Comparison of ENCODE assay signal across 9 mouse cellular contexts in genomic region chr12:49384876-49385630, GRCm38 (mm10). TPM values are rescaled to one million over a fixed set of nuclear protein-coding genes. Genes with fewer than 3 reads are reported as not detected.
DNase-seq lines count a peak whose midpoint lies in the region; ATAC-seq lines count a peak whose summit lies in the region.
"Had no signal": no experiment of that assay in that cellular context is flagged by ENCODE, and none has a peak within 500 bp of the region (broad histone marks: within the 10 kb centered on the region; RNA-seq: fewer than 3 reads in every experiment).

Gm43517 (plus strand) TSS chr12:49385174.

- H3K36me3 ChIP-seq in kidney, embryonic 16.5 days (ENCODE audit: insufficient read depth, low read length) = no peaks in the 10 kb centered on the region
- no peaks in the 10 kb centered on the region for H3K36me3 ChIP-seq in hindbrain, embryonic 16.5 days (ENCODE audit: control insufficient read depth, insufficient read depth, low read length)
- no peaks in the 10 kb centered on the region for H3K36me3 ChIP-seq in liver, embryonic 13.5 days
- H3K36me3 ChIP-seq in stomach, embryonic 15.5 days = no peaks in the 10 kb centered on the region

- ATAC-seq in kidney, embryonic 16.5 days (ENCODE audit: low FRiP score, low TSS enrichment) = peak; percentile 63
- ATAC-seq in hindbrain, embryonic 16.5 days = peak; percentile 30; the same call in 1 of the 2 replicates
- ATAC-seq in liver, embryonic 13.5 days (ENCODE audit: low read depth) = no peak
- ATAC-seq in stomach, embryonic 15.5 days (ENCODE audit: insufficient read depth, low FRiP score, low read depth) = 0 out of 2 replicates have a peak, but pooled peaks have one; percentile 58

- no peak within 1 kb of the TSS for H3K9ac ChIP-seq in kidney, embryonic 16.5 days (replicated peaks; ENCODE audit: low read length)
- no peak within 1 kb of the TSS; the same call in 1 of the 2 replicates for H3K9ac ChIP-seq in hindbrain, embryonic 16.5 days (ENCODE audit: low read depth, low read length)
- H3K9ac ChIP-seq in liver, embryonic 13.5 days = no peak within 1 kb of the TSS
- no peak within 1 kb of the TSS for H3K9ac ChIP-seq in stomach, embryonic 15.5 days

- peak within 1 kb of the TSS; percentile 48 for H3K4me2 ChIP-seq in kidney, embryonic 16.5 days (replicated peaks; ENCODE audit: low read depth, low read length)
- H3K4me2 ChIP-seq in hindbrain, embryonic 16.5 days (ENCODE audit: low read length) = peak within 1 kb of the TSS; percentile 35; the same call in 1 of the 2 replicates
- peak within 1 kb of the TSS; percentile 41 for H3K4me2 ChIP-seq in liver, embryonic 13.5 days
- peak within 1 kb of the TSS; percentile 53 for H3K4me2 ChIP-seq in stomach, embryonic 15.5 days

- H3K9me3 ChIP-seq in kidney, embryonic 16.5 days (ENCODE audit: low read length) = no peaks in the 10 kb centered on the region
- H3K9me3 ChIP-seq in hindbrain, embryonic 16.5 days (ENCODE audit: control insufficient read depth, low read length) = peaks cover 6% of the 10 kb centered on the region
- no peaks in the 10 kb centered on the region for H3K9me3 ChIP-seq in liver, embryonic 13.5 days (replicated peaks)
- no peaks in the 10 kb centered on the region for H3K9me3 ChIP-seq in stomach, embryonic 15.5 days

- no peak within 1 kb of the TSS for H3K27ac ChIP-seq in kidney, embryonic 16.5 days (ENCODE audit: low read length)
- H3K27ac ChIP-seq in hindbrain, embryonic 16.5 days (ENCODE audit: low read depth, low read length) = no peak within 1 kb of the TSS
- H3K27ac ChIP-seq in liver, embryonic 13.5 days = no peak within 1 kb of the TSS
- no peak within 1 kb of the TSS for H3K27ac ChIP-seq in stomach, embryonic 15.5 days

- no peak for DNase-seq in kidney, adult 18-20 months
- peak; percentile 57 for DNase-seq in embryo, embryonic 10 days (ENCODE audit: low spot score)
- DNase-seq in liver, embryonic 13.5 days = no peak
- no peak for DNase-seq in adrenal gland, postnatal 10 days
- no peak for DNase-seq in B cell, adult 2 months

- H3K4me3 ChIP-seq in kidney, embryonic 16.5 days (ENCODE audit: low read length) = peak within 1 kb of the TSS; percentile 40
- H3K4me3 ChIP-seq in hindbrain, embryonic 16.5 days (ENCODE audit: low read length) = peak within 1 kb of the TSS; percentile 26
- H3K4me3 ChIP-seq in liver, embryonic 13.5 days (replicated peaks) = peak within 1 kb of the TSS; percentile 36
- peak within 1 kb of the TSS; percentile 35 for H3K4me3 ChIP-seq in stomach, embryonic 15.5 days (replicated peaks)

- peaks cover 72% of the 10 kb centered on the region for H3K27me3 ChIP-seq in kidney, embryonic 16.5 days (ENCODE audit: insufficient read depth, low read length)
- peaks cover 44% of the 10 kb centered on the region for H3K27me3 ChIP-seq in hindbrain, embryonic 16.5 days (replicated peaks; ENCODE audit: control insufficient read depth, insufficient read depth, low read length)
- H3K27me3 ChIP-seq in liver, embryonic 13.5 days = peaks cover 81% of the 10 kb centered on the region
- H3K27me3 ChIP-seq in stomach, embryonic 15.5 days (replicated peaks) = peaks cover 70% of the 10 kb centered on the region

- H3K4me1 ChIP-seq in kidney, embryonic 16.5 days (ENCODE audit: insufficient read depth, low read length) = peaks cover 11% of the 10 kb centered on the region
- H3K4me1 ChIP-seq in hindbrain, embryonic 16.5 days (ENCODE audit: control insufficient read depth, insufficient read depth, low read depth, low read length) = no peaks in the 10 kb centered on the region; the same call in 1 of the 2 replicates
- H3K4me1 ChIP-seq in liver, embryonic 13.5 days (replicated peaks) = peaks cover 4% of the 10 kb centered on the region
- peaks cover 14% of the 10 kb centered on the region for H3K4me1 ChIP-seq in stomach, embryonic 15.5 days

- WGBS in kidney, embryonic 16.5 days = under 1% methylated on average over 63 of the region's 75 CpGs
- 2% methylated on average over 67 of the region's 75 CpGs for WGBS in hindbrain, embryonic 16.5 days
- WGBS in liver, embryonic 13.5 days (ENCODE audit: insufficient replicate concordance) = 6% methylated on average over 65 of the region's 75 CpGs
- 3% methylated on average over 75 of the region's 75 CpGs for WGBS in stomach, embryonic 15.5 days

RNA-seq across cellular contexts. Expression of gene Gm43517, which starts in this region (rescaled TPM):
- not detected in 2 replicates for polyA plus RNA-seq in kidney, embryonic 16.5 days (2015; fragmentation: Nextera tagmentation; extraction: Ambion mirVana)
- polyA plus RNA-seq in hindbrain, embryonic 16.5 days (2015; fragmentation: Nextera tagmentation; extraction: Ambion mirVana) = 0.12 TPM in 1 of 2 replicates, not detected in the other
- not detected in 2 replicates for polyA plus RNA-seq in liver, embryonic 13.5 days (2015; fragmentation: Nextera tagmentation; extraction: Ambion mirVana)
- not detected in 2 replicates for polyA plus RNA-seq in stomach, embryonic 15.5 days (2015; fragmentation: Nextera tagmentation; extraction: Ambion mirVana)
- under 1 TPM in 1 of 2 experiments, not detected in 1; 0.12 TPM for total RNA-seq in adrenal gland, postnatal 10 days (2021)
- polyA plus RNA-seq: large intestine, adult 2 months had no signal

Comparison
In these comparisons a context has a peak if more than half of its experiments do, and no peak if none do; other contexts are left out.
1. Peak in ATAC-seq, H3K4me3 ChIP-seq and H3K4me2 ChIP-seq in kidney, embryonic 16.5 days; RNA of the gene not detected or under 1 TPM.
2. Peak in ATAC-seq, H3K4me3 ChIP-seq and H3K4me2 ChIP-seq in hindbrain, embryonic 16.5 days; RNA of the gene not detected or under 1 TPM.
3. Peak in ATAC-seq, H3K4me3 ChIP-seq and H3K4me2 ChIP-seq in stomach, embryonic 15.5 days; RNA of the gene not detected or under 1 TPM.